Mouse (Mus musculus): ENCODE results near the gene Dand5. TPM values are rescaled to one million over a fixed set of nuclear protein-coding genes. Genes with fewer than 3 reads are reported as not detected.

The Dand5 gene
- total RNA-seq (2023) = 1.4 to 2.6 TPM (median 2.4 TPM) in 4 replicates

DNA sequence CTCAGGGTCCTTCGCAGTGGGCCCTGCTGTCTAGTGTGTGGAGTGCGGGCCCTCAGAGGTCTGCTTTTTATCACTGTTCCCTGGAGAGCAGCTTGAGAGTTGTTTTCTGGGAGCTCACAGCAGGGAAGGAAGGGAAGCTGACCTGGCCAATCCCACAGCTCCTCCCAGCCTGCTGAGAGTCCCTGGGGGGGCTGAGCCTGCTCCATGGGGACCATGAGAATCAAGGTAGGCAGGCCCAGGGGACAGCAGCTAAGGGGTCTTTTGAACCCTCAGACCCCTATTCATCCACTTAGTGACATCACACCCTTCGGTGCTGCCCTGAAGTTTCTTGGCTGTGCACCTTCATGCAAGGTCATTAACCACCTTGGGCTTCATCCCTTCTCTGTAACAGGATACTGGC is at the start of gene Dand5:
Gene Dand5, minus strand, starts transcription at position 101 of the 400 bp plus-strand sequence.

GRCm38 (mm10) chr8:84871376-84872308 is 49.0 kb upstream of the Dand5 start, which contains the start of gene Syce2:
Gene Syce2, plus strand, starts transcription at chr8:84872111.

GRCm38 (mm10) chr8:84856864-84857441 is 34.3 kb upstream of the Dand5 start, which contains the start of gene Farsa:
Gene Farsa, plus strand, starts transcription at chr8:84856989.

DNA sequence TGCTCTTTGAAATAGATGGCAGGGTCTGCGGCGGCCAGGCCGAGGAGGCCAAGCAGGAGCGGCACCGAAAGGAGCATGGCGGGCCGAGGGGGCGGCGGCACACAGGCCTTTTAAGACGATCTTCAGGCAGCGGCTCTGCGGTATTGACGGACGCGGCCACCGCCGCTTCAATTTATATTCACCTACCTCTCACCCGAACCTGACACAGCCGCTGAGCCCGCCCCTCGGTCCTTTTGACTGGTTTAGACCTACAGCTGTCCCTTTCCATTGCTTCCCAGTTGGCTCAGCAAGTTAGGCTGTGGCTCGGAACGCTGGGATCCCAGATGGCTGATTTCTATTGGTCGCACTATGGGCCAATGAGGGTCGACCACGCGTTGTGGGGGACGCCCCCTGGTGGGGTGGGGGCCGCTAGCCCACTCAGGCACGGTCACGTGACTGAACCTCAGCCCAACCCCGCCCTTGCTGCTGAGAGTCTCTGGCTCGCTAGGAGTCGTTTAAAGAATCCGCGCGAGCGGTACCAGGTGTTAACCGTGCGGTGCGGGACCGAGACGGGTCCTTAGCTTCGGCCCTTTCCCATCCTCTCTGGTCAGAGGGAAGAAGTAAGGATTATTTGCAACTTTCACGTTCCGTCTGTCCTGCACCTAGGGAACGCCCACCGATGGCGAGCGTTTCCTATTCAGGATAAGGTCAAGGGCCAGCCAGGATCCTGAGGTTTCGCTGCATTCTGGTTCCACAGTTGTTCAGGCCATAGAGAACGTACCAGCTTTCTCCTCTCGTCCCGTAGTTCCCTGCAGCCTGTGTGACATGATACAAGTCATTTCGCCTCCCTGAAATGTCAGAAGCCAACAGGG is 24.3 kb upstream of the Dand5 start, which contains the start of gene Calr:
Gene Calr, minus strand, starts transcription at position 213 of the 851 bp plus-strand sequence.

DNA sequence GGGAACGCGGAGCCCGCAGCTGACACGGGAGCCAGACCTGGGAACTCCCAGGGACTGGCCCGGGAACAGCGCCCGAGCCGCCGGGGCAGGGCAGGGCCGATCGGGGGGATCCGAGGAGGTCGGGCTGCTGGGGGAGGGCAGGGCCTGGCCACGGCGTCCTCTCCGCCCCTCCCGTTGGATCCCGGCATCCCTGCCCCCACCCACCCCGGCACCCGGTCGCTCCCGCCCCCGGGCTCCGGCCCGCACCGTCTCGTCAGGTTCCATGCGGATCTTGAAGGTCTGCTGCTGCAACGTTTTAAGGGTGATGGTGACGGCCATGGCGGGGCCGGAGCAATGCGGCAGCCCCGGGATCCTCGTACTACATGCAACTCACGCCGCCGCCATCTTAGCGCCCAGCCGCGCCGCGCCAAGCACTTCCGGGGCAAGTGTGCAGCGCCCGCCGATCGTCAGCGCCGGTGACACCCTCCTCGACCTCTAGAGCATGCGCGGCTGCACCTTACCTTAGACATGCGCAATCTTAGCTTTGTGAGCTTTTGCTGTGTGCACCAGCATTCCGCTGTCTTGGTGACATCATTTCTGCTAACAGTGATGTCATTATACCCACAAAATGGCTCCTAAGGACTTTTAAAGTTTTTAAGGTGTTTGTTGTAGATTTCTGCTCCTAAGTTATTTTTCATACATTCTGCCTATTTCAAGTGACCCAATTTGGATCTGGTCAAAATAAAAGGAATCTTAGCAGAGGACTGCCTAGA is 17.8 kb upstream of the Dand5 start, which contains the start of gene Rad23a:
Gene Rad23a, minus strand, starts transcription at position 418 of the 752 bp plus-strand sequence.

DNA sequence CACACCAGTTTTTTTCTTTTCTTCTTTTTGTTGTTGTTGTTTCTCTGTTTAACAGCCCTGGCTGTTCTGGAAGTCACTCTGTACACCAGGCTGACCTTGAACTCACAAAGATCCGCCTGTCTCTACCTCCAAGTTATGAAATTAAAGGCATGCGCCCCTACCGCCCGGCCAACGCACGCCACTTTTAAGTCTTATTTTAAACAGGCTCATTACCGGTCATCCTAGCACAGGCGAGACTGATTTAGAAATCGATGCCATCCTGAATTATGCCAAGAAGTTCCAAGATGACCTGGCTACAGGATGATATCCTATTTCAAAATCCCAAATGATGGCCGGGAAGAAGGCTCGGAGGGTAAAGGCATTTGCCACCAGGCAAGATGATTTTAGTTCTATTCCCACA is 8.9 kb upstream of the Dand5 start, which contains the start of gene Gadd45gip1:
Gene Gadd45gip1, plus strand, starts transcription at position 33 of the 400 bp plus-strand sequence.

DNA sequence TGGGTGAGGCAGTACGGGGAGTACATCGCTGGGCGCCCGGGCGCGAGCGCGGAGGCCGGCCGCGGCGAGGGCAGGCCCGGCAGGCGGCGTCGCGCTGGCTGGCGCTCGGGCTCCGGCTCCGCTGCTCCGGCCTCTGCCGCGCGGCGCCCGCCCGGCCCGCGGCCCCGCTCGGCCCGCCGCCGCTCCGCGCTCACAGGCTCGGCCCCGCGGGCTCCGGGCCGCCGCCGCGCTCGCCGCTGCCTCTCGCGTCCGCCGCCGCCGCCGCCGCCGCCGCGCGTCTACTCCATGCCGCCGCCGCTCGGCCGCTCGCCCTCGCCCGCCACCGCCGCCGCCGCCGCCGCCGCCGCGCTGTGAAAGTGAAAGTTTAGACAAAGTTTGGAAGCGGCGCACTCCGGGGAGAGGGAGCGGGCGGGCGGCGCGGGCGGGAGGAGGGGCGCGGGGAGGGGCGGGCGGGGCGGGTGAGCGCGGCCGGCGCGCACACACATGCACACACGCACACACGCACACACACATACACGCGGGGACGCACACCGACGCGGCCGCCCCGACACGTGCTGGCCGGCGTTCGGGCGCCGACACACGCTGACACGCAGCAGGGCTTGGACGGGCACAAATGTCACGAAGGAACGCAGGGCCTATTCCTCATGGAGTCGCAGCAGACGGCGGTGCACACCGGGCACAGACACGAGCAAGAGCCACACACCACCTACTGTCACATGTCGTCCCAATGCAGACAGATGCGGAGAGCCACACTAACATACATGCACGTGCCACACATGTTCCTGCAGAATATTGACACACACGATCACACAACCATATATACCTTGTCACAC is 22.4 kb downstream of the Dand5 start, which contains the start of gene Nfix:
Gene Nfix, minus strand, starts transcription at position 346 of the 833 bp plus-strand sequence.

Other genes with a start within 250 kb of the Dand5 start
- gene Ier2, start 160.0 kb downstream of the Dand5 start, total RNA-seq (2023) = 212 to 315 TPM (median 253 TPM) in 4 replicates
- gene Trmt1, start 136.5 kb downstream of the Dand5 start, total RNA-seq (2023) = 183 to 211 TPM (median 198 TPM) in 4 replicates
- 54.4 to 60.3 TPM (median 58.1 TPM) in 4 replicates for gene Nacc1, start 135.0 kb downstream of the Dand5 start, total RNA-seq (2023)
- 120 to 133 TPM (median 125 TPM) in 4 replicates for gene Lyl1, start 121.4 kb downstream of the Dand5 start, total RNA-seq (2023)
- 0.85 TPM in 1 of 4 replicates, not detected in the others for gene G430095P16Rik, start 99.8 kb downstream of the Dand5 start, total RNA-seq (2023)
- gene Nfix, start 22.5 kb downstream of the Dand5 start, total RNA-seq (2023) = 0.97 to 3.7 TPM (median 2.8 TPM) in 4 replicates
- 10.7 to 13.2 TPM (median 12.1 TPM) in 4 replicates for gene Gadd45gip1, start 8.7 kb upstream of the Dand5 start, total RNA-seq (2023)
- 53.8 to 68.0 TPM (median 60.0 TPM) in 4 replicates for gene Rad23a, start 17.8 kb upstream of the Dand5 start, total RNA-seq (2023)
- gene Calr, start 24.1 kb upstream of the Dand5 start, total RNA-seq (2023) = 520 to 585 TPM (median 529 TPM) in 4 replicates
- gene Farsa, start 34.2 kb upstream of the Dand5 start, total RNA-seq (2023) = 60.9 to 68.8 TPM (median 65.9 TPM) in 4 replicates
- gene Syce2, start 49.3 kb upstream of the Dand5 start, total RNA-seq (2023) = 5.7 to 9.3 TPM (median 8.5 TPM) in 4 replicates
- gene Gcdh, start 71.1 kb upstream of the Dand5 start, total RNA-seq (2023) = 19.0 to 33.9 TPM (median 24.8 TPM) in 4 replicates
- gene Klf1, start 79.1 kb upstream of the Dand5 start, total RNA-seq (2023) = 0.39 TPM in 1 of 4 replicates, not detected in the others
- gene Dnase2a, start 85.7 kb upstream of the Dand5 start, total RNA-seq (2023) = 56.5 to 67.9 TPM (median 65.7 TPM) in 4 replicates
- gene Mast1, start 114.5 kb upstream of the Dand5 start, total RNA-seq (2023) = 0.18 to 0.44 TPM (median 0.31 TPM) in 4 replicates
- not detected in 4 replicates for gene Rtbdn, start 124.2 kb upstream of the Dand5 start, total RNA-seq (2023)
- 3.3 TPM in 1 of 4 replicates, not detected in the others for gene Gm49661, start 146.6 kb upstream of the Dand5 start, total RNA-seq (2023)
- 55.0 to 57.2 TPM (median 55.6 TPM) in 4 replicates for gene Prdx2, start 146.8 kb upstream of the Dand5 start, total RNA-seq (2023)
- gene Rnaseh2a, start 146.9 kb upstream of the Dand5 start, total RNA-seq (2023) = 24.0 to 35.1 TPM (median 26.0 TPM) in 4 replicates
- 1,593 to 1,983 TPM (median 1,752 TPM) in 4 replicates for gene Junb, start 155.9 kb upstream of the Dand5 start, total RNA-seq (2023)
- gene Hook2, start 167.8 kb upstream of the Dand5 start, total RNA-seq (2023) = 6.7 to 9.1 TPM (median 8.3 TPM) in 4 replicates
- gene Best2, start 191.7 kb upstream of the Dand5 start, total RNA-seq (2023) = not detected in 4 replicates
- gene Asna1, start 202.5 kb upstream of the Dand5 start, total RNA-seq (2023) = 80.7 to 99.0 TPM (median 92.9 TPM) in 4 replicates
- gene Trir, start 204.0 kb upstream of the Dand5 start, total RNA-seq (2023) = 194 to 214 TPM (median 210 TPM) in 4 replicates
- 44.5 to 50.5 TPM (median 46.9 TPM) in 4 replicates for gene Tnpo2, start 214.1 kb upstream of the Dand5 start, total RNA-seq (2023)
- gene Fbxw9, start 237.2 kb upstream of the Dand5 start, total RNA-seq (2023) = 12.9 to 16.5 TPM (median 14.4 TPM) in 4 replicates
- not detected in 4 replicates for gene Gm5741, start 245.2 kb upstream of the Dand5 start, total RNA-seq (2023)
- 123 to 148 TPM (median 135 TPM) in 4 replicates for gene Dhps, start 248.9 kb upstream of the Dand5 start, total RNA-seq (2023)